Mouse (Mus musculus): Measurements from ENCODE around the gene Phospho1. TPM values are rescaled to one million over a fixed set of nuclear protein-coding genes. Genes with fewer than 3 reads are reported as not detected.

Gene Phospho1
- total and polyA plus RNA-seq, 3 experiments = 7.4 to 236 (median 43.0) TPM

GRCm38 (mm10) chr11:95838598-95838997, 14.3 kb downstream of the Phospho1 start:
- Histone ChIP-seq H3K27me3 (ENCODE audit: insufficient read depth, low read length) (no peaks in the 10 kb centered on the region), H3K4me3 (ENCODE audit: low read depth, low read length) (no peak overlapping the region), H3K36me3 (replicated peaks) (peaks cover 35% of the 10 kb centered on the region), H3K9me3 (replicated peaks) (no peaks in the 10 kb centered on the region), H3K4me1 (ENCODE audit: insufficient read depth, low read depth, low read length) (peaks cover 97% of the 10 kb centered on the region)
- no peak for ATAC-seq (ENCODE audit: extremely low read depth, insufficient number of reproducible peaks, low FRiP score, poor library complexity, severe bottlenecking)
- no peak for DNase-seq (ENCODE audit: low spot score)
- TF ChIP-seq GATA1 (IDR thresholded peaks at IDR 0.05; ENCODE audit: borderline replicate concordance, low read length) (no peak), GATA2 (IDR thresholded peaks at IDR 0.05; ENCODE audit: borderline replicate concordance, low read depth, low read length) (no peak), TAL1 (conservative IDR thresholded peaks at IDR 0.05; ENCODE audit: low read depth, low read length) (no peak)

DNA sequence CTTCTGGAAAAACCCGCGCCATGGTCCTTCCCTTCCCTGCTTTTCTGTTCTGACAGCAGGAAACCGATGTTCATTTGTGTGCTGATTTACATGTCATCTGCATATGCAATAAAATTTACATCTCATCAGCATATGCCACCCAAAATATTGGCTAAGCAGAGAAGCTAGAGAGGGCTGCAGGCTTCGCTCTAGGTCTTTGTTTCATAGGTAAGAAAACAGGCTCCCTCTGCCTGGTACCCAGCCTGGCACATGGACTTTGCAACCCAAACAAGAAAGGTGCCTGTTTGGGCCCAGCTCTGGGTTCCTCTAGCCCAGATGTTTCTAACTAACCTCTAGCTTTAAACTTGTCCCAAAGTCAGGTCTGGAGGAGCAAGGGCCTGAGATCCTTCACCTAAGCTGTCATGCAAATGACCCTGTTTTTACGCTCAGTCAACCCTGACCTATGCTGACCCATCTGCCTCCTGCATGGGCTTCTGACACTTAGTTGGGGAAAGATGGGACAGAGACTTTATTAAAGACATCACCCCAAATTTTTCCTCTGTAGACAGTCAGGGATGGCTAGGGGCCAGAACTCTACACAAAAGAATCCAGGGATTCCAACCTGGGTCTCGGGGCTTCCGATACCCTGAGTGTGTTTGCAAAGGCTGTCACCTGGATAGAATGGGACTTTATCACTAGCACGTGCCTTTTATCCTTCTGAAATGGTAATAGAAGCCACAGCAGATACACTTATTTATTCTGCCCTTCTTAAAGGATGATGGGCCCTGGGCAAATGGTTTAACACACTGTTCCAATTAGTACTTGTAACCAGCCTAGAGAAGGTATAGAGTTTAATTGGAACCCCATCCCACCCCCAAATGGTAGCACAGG, 14.9 kb downstream of the Phospho1 start:
- ATAC-seq (ENCODE audit: extremely low read depth, insufficient number of reproducible peaks, low FRiP score, poor library complexity, severe bottlenecking) (no peak), DNase-seq (ENCODE audit: low spot score) (no peak)
- Histone ChIP-seq H3K36me3 (replicated peaks) (peaks cover 35% of the 10 kb centered on the region), H3K27me3 (ENCODE audit: insufficient read depth, low read length) (no peaks in the 10 kb centered on the region), H3K4me3 (ENCODE audit: low read depth, low read length) (no peak overlapping the region), H3K9me3 (replicated peaks) (no peaks in the 10 kb centered on the region), H3K4me1 (ENCODE audit: insufficient read depth, low read depth, low read length) (peaks cover 97% of the 10 kb centered on the region)
- TF ChIP-seq GATA1 (IDR thresholded peaks at IDR 0.05; ENCODE audit: borderline replicate concordance, low read length) (no peak), TAL1 (conservative IDR thresholded peaks at IDR 0.05; ENCODE audit: low read depth, low read length) (no peak), GATA2 (IDR thresholded peaks at IDR 0.05; ENCODE audit: borderline replicate concordance, low read depth, low read length) (no peak), POLR2AphosphoS5 (IDR thresholded peaks at IDR 0.05; ENCODE audit: insufficient replicate concordance, low read depth, low read length) (no peak), CTCF (IDR thresholded peaks at IDR 0.05; ENCODE audit: low read depth, low read length) (no peak)

- no peak for TF ChIP-seq POLR2AphosphoS5 (IDR thresholded peaks at IDR 0.05; ENCODE audit: insufficient replicate concordance, low read depth, low read length)
- no peak for TF ChIP-seq CTCF (IDR thresholded peaks at IDR 0.05; ENCODE audit: low read depth, low read length)
- no peak for TF ChIP-seq GATA1 (IDR thresholded peaks at IDR 0.05; ENCODE audit: borderline replicate concordance, low read length)
- no peak for TF ChIP-seq TAL1 (conservative IDR thresholded peaks at IDR 0.05; ENCODE audit: low read depth, low read length)
- TF ChIP-seq GATA2 (IDR thresholded peaks at IDR 0.05; ENCODE audit: borderline replicate concordance, low read depth, low read length) = no peak
- H3K9me3 ChIP-seq (replicated peaks) = no peaks in the 10 kb centered on the region
- H3K4me3 ChIP-seq (ENCODE audit: low read depth, low read length) = peak overlapping the region; percentile 70
- no peak for DNase-seq (ENCODE audit: low spot score)
- no peaks in the 10 kb centered on the region for H3K27me3 ChIP-seq (ENCODE audit: insufficient read depth, low read length)
- no peak for ATAC-seq (ENCODE audit: extremely low read depth, insufficient number of reproducible peaks, low FRiP score, poor library complexity, severe bottlenecking)
- H3K4me1 ChIP-seq (ENCODE audit: insufficient read depth, low read depth, low read length) = peaks cover 96% of the 10 kb centered on the region
- peaks cover 34% of the 10 kb centered on the region for H3K36me3 ChIP-seq (replicated peaks)
These were observed 16.6 kb downstream of the Phospho1 start for GRCm38 (mm10) chr11:95840694-95841497.

DNA sequence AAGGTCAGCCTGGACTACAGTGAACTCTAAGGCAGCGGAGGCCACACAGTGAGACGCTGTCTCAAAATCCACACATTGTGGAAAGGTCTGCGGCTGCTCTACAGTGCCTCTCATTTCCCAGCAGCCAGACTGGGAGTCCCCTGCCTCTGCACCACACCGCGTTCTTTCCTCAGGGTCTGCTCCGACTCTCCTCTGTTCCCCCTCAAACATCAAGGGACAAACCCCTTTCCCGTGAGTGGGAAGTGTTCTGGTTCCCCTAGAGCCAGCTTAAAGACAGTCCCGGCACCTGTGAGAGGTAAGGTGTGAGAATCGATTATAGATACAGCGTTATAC, 17.2 kb downstream of the Phospho1 start:
- DNase-seq (ENCODE audit: low spot score) (no peak), ATAC-seq (ENCODE audit: extremely low read depth, insufficient number of reproducible peaks, low FRiP score, poor library complexity, severe bottlenecking) (no peak)
- no peaks in the 10 kb centered on the region for H3K9me3 ChIP-seq (replicated peaks)
- H3K4me3 ChIP-seq (ENCODE audit: low read depth, low read length) = peak overlapping the region; percentile 70
- no peak for TF ChIP-seq GATA1 (IDR thresholded peaks at IDR 0.05; ENCODE audit: borderline replicate concordance, low read length)
- TF ChIP-seq TAL1 (conservative IDR thresholded peaks at IDR 0.05; ENCODE audit: low read depth, low read length) = no peak
- TF ChIP-seq GATA2 (IDR thresholded peaks at IDR 0.05; ENCODE audit: borderline replicate concordance, low read depth, low read length) = no peak
- TF ChIP-seq POLR2AphosphoS5 (IDR thresholded peaks at IDR 0.05; ENCODE audit: insufficient replicate concordance, low read depth, low read length) = no peak
- TF ChIP-seq CTCF (IDR thresholded peaks at IDR 0.05; ENCODE audit: low read depth, low read length) = no peak
- peaks cover 92% of the 10 kb centered on the region for H3K4me1 ChIP-seq (ENCODE audit: insufficient read depth, low read depth, low read length)
- peaks cover 29% of the 10 kb centered on the region for H3K36me3 ChIP-seq (replicated peaks)
- H3K27me3 ChIP-seq (ENCODE audit: insufficient read depth, low read length) = no peaks in the 10 kb centered on the region

DNA sequence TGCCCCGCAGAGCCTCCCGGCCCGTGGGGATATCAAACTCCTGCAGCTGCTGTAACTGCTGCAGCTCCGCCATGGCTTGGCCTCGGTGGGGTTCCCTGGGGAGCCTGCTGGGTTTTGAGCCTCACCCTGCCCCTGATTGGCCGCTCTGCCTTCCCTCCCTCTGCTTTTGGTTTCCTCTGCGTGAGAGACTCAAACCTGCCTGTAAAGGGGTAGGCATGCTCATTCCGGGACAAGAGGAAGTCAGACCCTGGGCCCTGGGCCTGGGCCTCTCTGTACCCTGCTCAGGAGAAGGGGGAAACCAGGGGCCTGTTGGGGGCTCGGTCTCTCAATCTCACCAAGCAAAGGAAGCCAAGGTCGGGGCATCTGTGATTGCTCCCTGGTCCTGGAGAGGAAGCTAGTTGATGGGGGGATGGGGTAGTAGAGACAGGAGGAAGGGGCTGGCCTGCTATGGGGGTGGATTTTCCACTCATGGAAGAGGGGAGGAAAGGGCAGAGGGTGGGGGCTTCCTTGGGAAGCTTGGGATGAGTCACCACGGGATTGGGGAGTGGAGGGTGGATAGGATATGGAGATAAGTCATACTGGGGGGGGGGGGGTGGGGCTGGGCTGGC, 17.9 kb downstream of the Phospho1 start, which contains the start of gene Abi3:
TSS of gene Abi3 (minus strand) at position 403 of the 608 bp plus-strand sequence.
- peak within 1 kb of the TSS; percentile 70 for H3K4me3 ChIP-seq (ENCODE audit: low read depth, low read length)
- H3K9me3 ChIP-seq (replicated peaks) = no peaks in the 10 kb centered on the region
- peak; percentile 38 for ATAC-seq (ENCODE audit: extremely low read depth, insufficient number of reproducible peaks, low FRiP score, poor library complexity, severe bottlenecking)
- TF ChIP-seq GATA1 (IDR thresholded peaks at IDR 0.05; ENCODE audit: borderline replicate concordance, low read length) (no peak), CTCF (IDR thresholded peaks at IDR 0.05; ENCODE audit: low read depth, low read length) (no peak), TAL1 (conservative IDR thresholded peaks at IDR 0.05; ENCODE audit: low read depth, low read length) (no peak), GATA2 (IDR thresholded peaks at IDR 0.05; ENCODE audit: borderline replicate concordance, low read depth, low read length) (no peak), POLR2AphosphoS5 (IDR thresholded peaks at IDR 0.05; ENCODE audit: insufficient replicate concordance, low read depth, low read length) (no peak)
- H3K36me3 ChIP-seq (replicated peaks) = peaks cover 22% of the 10 kb centered on the region
- peaks cover 86% of the 10 kb centered on the region for H3K4me1 ChIP-seq (ENCODE audit: insufficient read depth, low read depth, low read length)
- peak; percentile 73 for DNase-seq (ENCODE audit: low spot score)
- H3K27me3 ChIP-seq (ENCODE audit: insufficient read depth, low read length) = no peaks in the 10 kb centered on the region

Data from G1E (cell line).